Mouse (Mus musculus) gastrocnemius, adult 2 months (tissue): Measurements from ENCODE around the gene Cldn10. TPM values are rescaled to one million over a fixed set of nuclear protein-coding genes. Genes with fewer than 3 reads are reported as not detected.

Experiments used
- DNase-seq: peaks from one replicate; pipeline ENCODE4 v3.0.0; 2022
- H3K27ac ChIP-seq: fragments of 200-600 bp; 2 replicates; pipeline ENCODE4 v1.8.1; 2022; ENCODE audit warnings: mild to moderate bottlenecking
- H3K4me3 ChIP-seq: fragments of 200-600 bp; 2 replicates; pipeline ENCODE4 v1.8.1; 2022; ENCODE audit warnings: mild to moderate bottlenecking, moderate library complexity
- CTCF ChIP-seq: fragments of 200-600 bp; IDR thresholded peaks from 2 replicates; pipeline ENCODE4 v1.8.1; 2022; ENCODE audit warnings: antibody characterized with exemption, mild to moderate bottlenecking, moderate library complexity
- intact Hi-C: fragments of 180-260 bp; cut with DNase I; formaldehyde crosslinking; loops from one replicate; pipeline ENCODE4 v1.15.1; 2025
- total RNA-seq, 2 experiments: library from RNA; stranded (reverse); gene quantifications; 2 replicates each; pipeline ENCODE4 v1.2.3; 2021

Gene Cldn10
- total RNA-seq, 2 experiments from 2014 or later: not detected

- H3K4me3 ChIP-seq: no peak overlapping the region
- H3K27ac ChIP-seq: no peak overlapping the region
- no peak for DNase-seq
- TF ChIP-seq CTCF: no peak
- intact Hi-C loops: loop anchor here (2.0 kb wide), 1 partner anchor 66 kb away; no protein-coding TSS in a partner anchor
Observed at GRCm38 (mm10) chr14:118766368-118766767, 21.3 kb upstream of the Cldn10 start.

- TF ChIP-seq CTCF: no peak; the same call in 1 of the 2 replicates
- peak; percentile 80 for DNase-seq
- intact Hi-C loops: loop anchor here (1.0 to 2.0 kb wide), 2 partner anchors 67 to 152 kb away; no protein-coding TSS in a partner anchor
Observed at GRCm38 (mm10) chr14:118767673-118768353, 19.9 kb upstream of the Cldn10 start.

GRCm38 (mm10) chr14:118768354-118768713 lies 19.4 kb upstream of the Cldn10 start:
- no peak for TF ChIP-seq CTCF
- Histone ChIP-seq H3K27ac (no peak overlapping the region), H3K4me3 (no peak overlapping the region)
- intact Hi-C loops: loop anchor here (1.0 kb wide), 1 partner anchor 152 kb away; no protein-coding TSS in a partner anchor
- no peak for DNase-seq

More at GRCm38 (mm10) chr14:118767673-118768353, 19.9 kb upstream of the Cldn10 start:
- H3K4me3 ChIP-seq: no peak overlapping the region
- no peak overlapping the region for H3K27ac ChIP-seq

DNA sequence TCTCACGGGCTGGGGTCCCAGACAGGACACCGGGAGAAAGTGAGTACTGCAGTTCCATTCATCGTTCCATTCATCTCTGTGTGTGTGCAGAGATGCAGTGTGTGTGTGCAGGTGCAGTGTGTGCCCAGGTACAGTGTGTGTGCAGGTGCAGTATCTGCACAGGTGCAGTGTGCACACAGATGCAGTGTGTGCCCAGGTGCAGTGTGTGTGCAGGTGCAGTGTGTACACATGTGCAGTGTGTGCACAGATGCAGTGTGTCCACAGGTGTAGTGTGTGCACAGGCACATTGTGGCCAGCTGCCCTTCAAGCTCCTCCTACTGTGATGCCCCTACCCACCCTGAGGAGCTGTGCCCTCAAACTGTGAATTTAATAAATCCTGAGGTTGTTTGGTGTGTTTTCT lies 14.0 kb upstream of the Cldn10 start:
- DNase-seq: no peak
- no peak for TF ChIP-seq CTCF
- no peak overlapping the region for H3K4me3 ChIP-seq
- intact Hi-C loops: no loop called here
- no peak overlapping the region for H3K27ac ChIP-seq

GRCm38 (mm10) chr14:118774507-118775428 lies 12.9 kb upstream of the Cldn10 start:
- DNase-seq: no peak
- no peak overlapping the region for H3K27ac ChIP-seq
- intact Hi-C loops: no loop called here
- peak; percentile 53 for TF ChIP-seq CTCF
- H3K4me3 ChIP-seq: no peak overlapping the region

- TF ChIP-seq CTCF: no peak
- Histone ChIP-seq H3K27ac (no peak overlapping the region), H3K4me3 (no peak overlapping the region)
- DNase-seq: no peak
- intact Hi-C loops: no loop called here
Observed at GRCm38 (mm10) chr14:118775554-118775953, 12.2 kb upstream of the Cldn10 start.

DNA sequence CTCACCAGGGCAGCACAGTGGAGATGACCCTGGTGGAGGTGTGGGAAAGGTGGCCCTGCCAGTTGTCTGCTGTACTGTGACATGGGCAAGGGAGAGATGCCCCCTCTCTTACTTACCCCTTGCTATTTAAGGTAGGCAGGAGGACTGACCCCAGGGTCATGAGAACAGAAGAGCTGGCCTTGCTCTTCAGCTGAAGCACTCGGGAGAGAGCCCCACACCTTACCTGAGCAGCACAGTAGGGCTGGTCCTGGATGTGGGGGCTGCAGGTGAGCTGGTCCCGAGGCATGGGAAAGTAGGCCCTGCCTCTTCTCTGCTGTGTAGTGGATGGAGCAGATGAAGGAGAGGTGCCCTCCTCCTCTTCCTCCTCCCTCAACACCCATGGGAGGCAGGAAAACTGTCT lies 11.3 kb upstream of the Cldn10 start:
- intact Hi-C loops: no loop called here
- Histone ChIP-seq H3K27ac (no peak overlapping the region), H3K4me3 (no peak overlapping the region)
- TF ChIP-seq CTCF: no peak
- DNase-seq: no peak

DNA sequence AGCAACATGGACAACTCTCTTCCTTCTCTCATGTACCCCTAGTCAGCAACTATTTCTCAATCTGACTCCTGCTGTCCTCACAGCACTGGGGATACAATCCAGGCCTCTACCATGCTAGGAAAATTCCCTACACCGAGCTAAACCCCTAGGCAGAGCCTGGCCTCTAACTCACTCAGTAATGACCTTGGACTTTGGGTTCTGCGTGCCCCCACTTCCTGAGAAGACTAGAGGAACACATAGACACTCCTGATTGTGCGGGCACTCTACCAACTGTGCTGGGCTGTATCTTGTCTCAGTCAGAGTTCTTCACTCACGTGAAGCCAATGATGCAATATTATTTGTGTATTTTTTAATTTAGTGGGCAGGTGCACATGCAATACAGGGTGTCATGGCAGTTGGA lies 10.2 kb upstream of the Cldn10 start:
- intact Hi-C loops: no loop called here
- no peak overlapping the region for H3K4me3 ChIP-seq
- no peak for DNase-seq
- no peak for TF ChIP-seq CTCF
- no peak overlapping the region for H3K27ac ChIP-seq

- intact Hi-C loops: loop anchor here (5.0 kb wide), 1 partner anchor 36 kb away; no protein-coding TSS in a partner anchor
- DNase-seq: no peak
- no peak overlapping the region for H3K27ac ChIP-seq
- TF ChIP-seq CTCF: no peak
- H3K4me3 ChIP-seq: no peak overlapping the region
Observed at GRCm38 (mm10) chr14:118781601-118782000, 6.1 kb upstream of the Cldn10 start.

DNA sequence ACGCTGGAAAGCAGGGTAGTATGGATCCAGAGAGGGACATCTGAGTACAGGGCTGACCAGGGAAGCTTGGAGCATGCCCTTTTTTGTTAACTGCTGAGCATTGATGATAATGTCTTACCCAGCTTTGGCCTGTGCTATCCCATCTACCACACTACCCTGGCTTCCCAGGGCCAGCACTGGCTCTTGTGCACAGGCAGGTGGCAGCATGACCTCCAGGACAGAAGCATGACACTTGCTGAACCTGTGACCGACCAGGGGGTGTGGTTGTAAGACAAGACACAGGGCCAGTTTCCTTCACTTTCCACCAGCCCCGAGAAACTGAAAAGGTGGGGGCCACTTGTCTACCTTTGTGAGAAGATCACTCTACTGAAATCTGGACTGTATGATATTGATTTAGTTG lies 5.5 kb upstream of the Cldn10 start:
- intact Hi-C loops: loop anchor here (5.0 kb wide), 1 partner anchor 35 kb away; no protein-coding TSS in a partner anchor
- Histone ChIP-seq H3K4me3 (no peak overlapping the region), H3K27ac (no peak overlapping the region)
- peak; percentile 23 for DNase-seq
- TF ChIP-seq CTCF: peak; percentile 40; the same call in 1 of the 2 replicates

DNA sequence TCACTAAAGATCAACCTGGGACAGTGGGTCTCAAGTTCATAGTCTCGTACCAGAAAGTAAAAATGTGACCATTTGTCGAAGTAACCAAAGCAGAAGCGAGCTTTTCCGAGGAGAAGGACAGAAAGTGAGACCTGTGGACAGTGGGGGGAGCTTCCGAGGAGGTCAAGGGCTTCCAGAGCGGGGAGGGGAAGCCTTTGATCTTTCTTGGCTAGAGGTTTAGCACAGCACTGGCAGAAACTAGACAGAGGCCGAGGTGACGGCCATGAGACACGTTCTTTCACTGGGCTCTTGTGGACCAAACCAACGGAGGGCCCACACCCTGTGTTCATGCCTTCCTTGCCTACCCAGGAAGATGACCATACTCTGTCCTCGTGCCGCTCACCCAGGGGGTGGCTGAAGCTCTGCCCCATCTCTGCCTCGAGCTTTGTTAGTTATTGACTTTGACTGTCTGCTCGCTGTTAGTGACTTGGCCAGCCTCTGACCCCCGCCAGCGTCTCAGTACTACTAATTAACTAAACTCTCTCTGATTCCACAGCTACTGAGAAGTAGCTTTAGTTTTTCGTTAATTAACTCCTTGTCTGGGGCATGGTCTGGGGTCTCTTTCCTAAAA lies 4.3 kb upstream of the Cldn10 start:
- intact Hi-C loops: loop anchor here (5.0 kb wide), 1 partner anchor 34 kb away; no protein-coding TSS in a partner anchor
- H3K4me3 ChIP-seq: no peak overlapping the region
- no peak for DNase-seq
- TF ChIP-seq CTCF: no peak
- H3K27ac ChIP-seq: no peak overlapping the region

- intact Hi-C loops: no loop called here
- no peak overlapping the region for H3K27ac ChIP-seq
- no peak for DNase-seq
- TF ChIP-seq CTCF: no peak
- no peak overlapping the region for H3K4me3 ChIP-seq
Observed at GRCm38 (mm10) chr14:118790217-118790616, 2.5 kb downstream of the Cldn10 start.
